Mouse (Mus musculus) CH12.LX (cell line): ENCODE results near the gene Fbln7. TPM values are rescaled to one million over a fixed set of nuclear protein-coding genes. Genes with fewer than 3 reads are reported as not detected.
A peak's percentile ranks its signal among the peaks of the same experiment; 100 is the strongest.

Source experiments
- DNase-seq: peaks from one replicate; pipeline ENCODE4 v3.0.0-alpha.2; 2013; ENCODE audit errors: extremely low read depth
- H3K27ac ChIP-seq: 2 replicates; pipeline ENCODE4 v1.5.1; 2012; ENCODE audit warnings: low read depth, mild to moderate bottlenecking, control low read depth, moderate library complexity; ENCODE audit not compliant: insufficient read depth
- H3K27me3 ChIP-seq: replicated peaks from 2 replicates; pipeline ENCODE3; 2012; ENCODE audit warnings: inconsistent platforms
- H3K36me3 ChIP-seq, 2 experiments: replicated peaks in 1 of 2; 2 replicates each; pipeline versions ENCODE3 to v1.6.1; 2012; ENCODE audit warnings: inconsistent platforms in 1 of 2, low read length in 1 of 2, mild to moderate bottlenecking in 1 of 2, mixed read lengths in 1 of 2, moderate library complexity in 1 of 2; ENCODE audit not compliant: control insufficient read depth in 1 of 2, insufficient read depth in 1 of 2
- H3K4me1 ChIP-seq, 2 experiments: 2 replicates each; pipeline ENCODE4 v1.6.1; 2012; ENCODE audit warnings: inconsistent platforms in 1 of 2, moderate library complexity in 1 of 2; ENCODE audit not compliant: insufficient read depth in 2 of 2, control insufficient read depth in 1 of 2
- H3K4me2 ChIP-seq: 2 replicates; pipeline ENCODE4 v1.6.1; 2012; ENCODE audit warnings: low read depth, mild to moderate bottlenecking, control low read depth; ENCODE audit not compliant: poor library complexity, insufficient read depth, severe bottlenecking
- H3K4me3 ChIP-seq, 3 experiments: fragments of 150-350 bp in 1 of 3; sonication (generic) in 1 of 3; replicated peaks in 1 of 3; 2 replicates each; pipeline versions ENCODE3 to v1.5.1; 2011 to 2012; ENCODE audit warnings: low read depth in 2 of 3, low read length in 2 of 3, mild to moderate bottlenecking in 2 of 3, moderate library complexity in 2 of 3, control low read depth in 1 of 3, improper control_type of control experiment in 1 of 3, inconsistent platforms in 1 of 3, mixed read lengths in 1 of 3; ENCODE audit not compliant: poor library complexity in 1 of 3
- H3K79me2 ChIP-seq: replicated peaks from 2 replicates; pipeline ENCODE4 v1.6.1; 2012; ENCODE audit warnings: mild to moderate bottlenecking, moderate library complexity; ENCODE audit not compliant: control insufficient read depth, poor library complexity, insufficient read depth, severe bottlenecking; ENCODE audit errors: extremely low read depth
- H3K9ac ChIP-seq: 2 replicates; pipeline ENCODE4 v1.6.1; 2012; ENCODE audit warnings: low read depth, mild to moderate bottlenecking, control low read depth, moderate library complexity; ENCODE audit not compliant: insufficient read depth
- H3K9me3 ChIP-seq: replicated peaks from 2 replicates; pipeline ENCODE3; 2012; ENCODE audit warnings: low read length, inconsistent platforms, mixed read lengths
- BHLHE40 ChIP-seq: IDR thresholded peaks from 2 replicates; pipeline ENCODE4 v1.6.1; 2011; ENCODE audit warnings: mild to moderate bottlenecking, low read depth, low read length, improper control_type of control experiment
- CHD1 ChIP-seq: IDR thresholded peaks from 2 replicates; pipeline ENCODE4 v1.6.1; 2012; ENCODE audit warnings: low read depth, low read length, improper control_type of control experiment, inconsistent platforms
- CHD2 ChIP-seq: IDR thresholded peaks from 2 replicates; pipeline ENCODE4 v1.6.1; 2011; ENCODE audit warnings: low read length, improper control_type of control experiment
- E2F4 ChIP-seq: IDR thresholded peaks from 2 replicates; pipeline ENCODE4 v1.6.1; 2011; ENCODE audit warnings: low read depth, low read length, improper control_type of control experiment; ENCODE audit not compliant: insufficient replicate concordance
- ELF1 ChIP-seq: IDR thresholded peaks from 2 replicates; pipeline ENCODE4 v1.6.1; 2014; ENCODE audit warnings: low read depth, mild to moderate bottlenecking, inconsistent platforms, low read length, improper control_type of control experiment
- ETS1 ChIP-seq: conservative IDR thresholded peaks from 2 replicates; pipeline ENCODE4 v1.6.1; 2012; ENCODE audit warnings: low read depth, mild to moderate bottlenecking, inconsistent platforms, low read length, improper control_type of control experiment, moderate library complexity
- JUN ChIP-seq: IDR thresholded peaks from 2 replicates; pipeline ENCODE4 v1.6.1; 2011; ENCODE audit warnings: low read depth, mild to moderate bottlenecking, low read length, improper control_type of control experiment, moderate library complexity; ENCODE audit not compliant: insufficient read depth
- JUND ChIP-seq: conservative IDR thresholded peaks from 2 replicates; pipeline ENCODE4 v1.6.1; 2011; ENCODE audit warnings: low read depth, low read length, improper control_type of control experiment
- KAT2A ChIP-seq: IDR thresholded peaks from 2 replicates; pipeline ENCODE4 v1.6.1; 2012; ENCODE audit warnings: low read length, improper control_type of control experiment, inconsistent platforms; ENCODE audit not compliant: insufficient replicate concordance
- MAX ChIP-seq: IDR thresholded peaks from 2 replicates; pipeline ENCODE4 v1.6.1; 2011; ENCODE audit warnings: low read length, improper control_type of control experiment
- NELFE ChIP-seq: IDR thresholded peaks from 2 replicates; pipeline ENCODE4 v1.6.1; 2011; ENCODE audit warnings: low read depth, low read length, improper control_type of control experiment
- PAX5 ChIP-seq: IDR thresholded peaks from 2 replicates; pipeline ENCODE4 v1.6.1; 2012; ENCODE audit warnings: low read length, inconsistent platforms, mixed read lengths
- POLR2AphosphoS2 ChIP-seq: IDR thresholded peaks from 2 replicates; pipeline ENCODE4 v1.6.1; 2011; ENCODE audit warnings: low read depth, low read length, improper control_type of control experiment
- SMC3 ChIP-seq: IDR thresholded peaks from 2 replicates; pipeline ENCODE4 v1.6.1; 2011; ENCODE audit warnings: low read depth, low read length, improper control_type of control experiment
- TCF12 ChIP-seq: IDR thresholded peaks from 2 replicates; pipeline ENCODE4 v1.6.1; 2014; ENCODE audit warnings: low read depth, mild to moderate bottlenecking, inconsistent platforms, low read length, improper control_type of control experiment
- UBTF ChIP-seq: IDR thresholded peaks from 2 replicates; pipeline ENCODE4 v1.6.1; 2012; ENCODE audit warnings: low read depth, mild to moderate bottlenecking, inconsistent platforms, low read length, improper control_type of control experiment, moderate library complexity
- ZC3H11A ChIP-seq: IDR thresholded peaks from 2 replicates; pipeline ENCODE4 v1.6.1; 2012; ENCODE audit warnings: low read depth, mild to moderate bottlenecking, inconsistent platforms, low read length, improper control_type of control experiment
- ZMIZ1 ChIP-seq: IDR thresholded peaks from 2 replicates; pipeline ENCODE4 v1.6.1; 2012; ENCODE audit warnings: low read depth, mild to moderate bottlenecking, inconsistent platforms, low read length, improper control_type of control experiment
- ZNF384 ChIP-seq: IDR thresholded peaks from 2 replicates; pipeline ENCODE4 v1.6.1; 2012; ENCODE audit warnings: low read depth, low read length, improper control_type of control experiment, inconsistent platforms
- dilution Hi-C: fragments of 300-500 bp; cut with MboI; formaldehyde crosslinking; loops from 2 replicates; pipeline ENCODE4 v1.14.3; 2020; ENCODE audit warnings: low sequenced_read_pairs; ENCODE audit not compliant: extremely low pct_unique_long_range_greater_than_20kb, extremely low pct_ligation_motif_present
- in situ Hi-C: fragments of 300-500 bp; cut with MboI; formaldehyde crosslinking; loops from 3 replicates; pipeline ENCODE4 v1.14.3; 2019; ENCODE audit warnings: low sequenced_read_pairs, low pct_ligation_motif_present, low pct_unique_long_range_greater_than_20kb, mixed read lengths
- polyA plus RNA-seq: library from polyadenylated mRNA; unstranded; fragments of >175 nt; gene quantifications from 2 replicates; pipeline ENCODE4 v1.2.1, GENCODE M21; 2012; ENCODE audit warnings: low read depth; ENCODE audit not compliant: insufficient read length
- total RNA-seq, 2 experiments: library from RNA; depleted of rRNA; stranded (reverse); fragments of 300-350 nt in 1 of 2; fragments of >200 nt in 1 of 2; gene quantifications; 2 replicates each; pipeline ENCODE4 v1.2.3; 2012 to 2014

Gene Fbln7
- total and polyA plus RNA-seq, 3 experiments = not detected

- H3K27me3 ChIP-seq = no peaks in the 10 kb centered on the region
- H3K27ac ChIP-seq = no peak overlapping the region
- dilution Hi-C loops (no loop called here), in situ Hi-C loops (no loop called here)
- H3K9me3 ChIP-seq = peaks cover 12% of the 10 kb centered on the region
- peak; percentile 31 for DNase-seq
- TF ChIP-seq NELFE = no peak
- no peak for TF ChIP-seq CHD1
- H3K36me3 ChIP-seq = no peaks in the 10 kb centered on the region
- no peaks in the 10 kb centered on the region for H3K79me2 ChIP-seq
- no peak overlapping the region for H3K9ac ChIP-seq
- no peak overlapping the region for H3K4me3 ChIP-seq
- H3K4me2 ChIP-seq = no peak overlapping the region
- H3K4me1 ChIP-seq = no peaks in the 10 kb centered on the region
Observed at GRCm38 (mm10) chr2:128903661-128904060, 40.9 kb downstream of the Fbln7 start.

- Histone ChIP-seq H3K4me1 (no peaks in the 10 kb centered on the region), H3K4me3 (no peak overlapping the region), H3K36me3 (no peaks in the 10 kb centered on the region), H3K4me2 (no peak overlapping the region), H3K27me3 (no peaks in the 10 kb centered on the region), H3K27ac (no peak overlapping the region), H3K79me2 (no peaks in the 10 kb centered on the region), H3K9ac (no peak overlapping the region), H3K9me3 (no peaks in the 10 kb centered on the region)
- in situ Hi-C loops (no loop called here), dilution Hi-C loops (no loop called here)
- no peak for DNase-seq
- TF ChIP-seq SMC3 (no peak), JUN (no peak), ZNF384 (no peak), ZMIZ1 (no peak), KAT2A (no peak), ELF1 (no peak), BHLHE40 (no peak), POLR2AphosphoS2 (no peak), CHD2 (no peak), MAX (no peak), ZC3H11A (no peak), PAX5 (no peak), ETS1 (no peak), TCF12 (no peak), UBTF (no peak), JUND (no peak), CHD1 (no peak), E2F4 (no peak)
Observed at GRCm38 (mm10) chr2:128914978-128915377, 52.2 kb downstream of the Fbln7 start.
